Mouse (Mus musculus) intestine, postnatal 0 days (tissue): ENCODE results near the gene Slc22a20. TPM values are rescaled to one million over a fixed set of nuclear protein-coding genes. Genes with fewer than 3 reads are reported as not detected.

ENCODE experiments used
- ATAC-seq: fragments of 200-750 bp; cut with Nextera tagmentation; 2 replicates; pipeline ENCODE4 v1.8.0; 2017; ENCODE audit warnings: mild to moderate bottlenecking, moderate TSS enrichment, moderate library complexity
- H3K27ac ChIP-seq: fragments of 300-500 bp; sonication (generic); 2 replicates; pipeline ENCODE4 v1.5.1; 2014; ENCODE audit warnings: mild to moderate bottlenecking, low read depth, low read length, moderate library complexity
- H3K27me3 ChIP-seq: fragments of 300-500 bp; sonication (generic); replicated peaks from 2 replicates; pipeline ENCODE4 v1.6.1; 2014; ENCODE audit warnings: low read length, mixed read lengths; ENCODE audit not compliant: control insufficient read depth, insufficient read depth
- H3K36me3 ChIP-seq: fragments of 300-500 bp; sonication (generic); 2 replicates; pipeline ENCODE4 v1.6.1; 2014; ENCODE audit warnings: mild to moderate bottlenecking, moderate library complexity; ENCODE audit not compliant: control insufficient read depth, insufficient read depth
- H3K4me1 ChIP-seq: fragments of 300-500 bp; sonication (generic); replicated peaks from 2 replicates; pipeline ENCODE4 v1.6.1; 2014; ENCODE audit warnings: antibody characterized with exemption, low read length, mixed read lengths; ENCODE audit not compliant: control insufficient read depth, insufficient read depth
- H3K4me2 ChIP-seq: fragments of 300-500 bp; sonication (generic); replicated peaks from 2 replicates; pipeline ENCODE4 v1.6.1; 2014; ENCODE audit warnings: low read depth, mild to moderate bottlenecking, moderate library complexity
- H3K4me3 ChIP-seq: fragments of 300-500 bp; sonication (generic); 2 replicates; pipeline ENCODE4 v1.5.1; 2014; ENCODE audit warnings: low read depth, low read length
- H3K9ac ChIP-seq: fragments of 300-500 bp; sonication (generic); 2 replicates; pipeline ENCODE4 v1.6.1; 2014; ENCODE audit warnings: mild to moderate bottlenecking, low read depth, low read length
- H3K9me3 ChIP-seq: fragments of 300-500 bp; sonication (generic); 2 replicates; pipeline ENCODE4 v1.6.1; 2016; ENCODE audit warnings: mixed run types; ENCODE audit not compliant: control insufficient read depth
- CTCF ChIP-seq: sonication (generic); IDR thresholded peaks from 2 replicates; pipeline ENCODE4 v1.5.1; 2016; ENCODE audit warnings: low read depth, mild to moderate bottlenecking, control low read depth, antibody characterized with exemption, moderate library complexity
- WGBS: fragments of 180-500 bp; shearing (Covaris S2); extraction: QIAGEN DNeasy Blood & Tissue Kit; methylation state at CpG from one replicate; pipeline ENCODE4 v1.1.7; 2014; 5-methylcytosine and 5-hydroxymethylcytosine counted together
- polyA plus RNA-seq: library from polyadenylated mRNA; unstranded; fragments of >200 nt; fragmentation: Nextera tagmentation; extraction: Ambion mirVana; gene quantifications from 2 replicates; pipeline ENCODE4 v1.2.1, GENCODE M21; 2015

Gene Slc22a20
- polyA plus RNA-seq, 1 experiment from 2014 or later, result not detected

GRCm38 (mm10) chr19:5923990-5924712 lies 61.8 kb downstream of the Slc22a20 start:
- 0% methylated on average over 38 of the region's 38 CpGs for WGBS
- H3K4me3 ChIP-seq, result peak overlapping the region; percentile 67
- H3K4me2 ChIP-seq, result peak overlapping the region; percentile 92
- H3K27ac ChIP-seq, result peak overlapping the region; percentile 82
- H3K27me3 ChIP-seq, result no peaks in the 10 kb centered on the region
- H3K4me1 ChIP-seq, result no peaks in the 10 kb centered on the region; the same call in 1 of the 2 replicates
- peak; percentile 57 for ATAC-seq
- peak; percentile 89 for TF ChIP-seq CTCF
- H3K9me3 ChIP-seq, result no peaks in the 10 kb centered on the region
- H3K9ac ChIP-seq, result peak overlapping the region; percentile 55
- H3K36me3 ChIP-seq, result peaks cover 11% of the 10 kb centered on the region; the same call in 1 of the 2 replicates

- Histone ChIP-seq H3K36me3 (peaks cover 22% of the 10 kb centered on the region), H3K4me2 (no peak overlapping the region), H3K4me1 (no peaks in the 10 kb centered on the region; the same call in 1 of the 2 replicates), H3K9ac (no peak overlapping the region), H3K27me3 (no peaks in the 10 kb centered on the region), H3K9me3 (no peaks in the 10 kb centered on the region), H3K4me3 (no peak overlapping the region), H3K27ac (no peak overlapping the region)
- TF ChIP-seq CTCF, result no peak
- 91% methylated on average over 3 of the region's 3 CpGs for WGBS
- no peak for ATAC-seq
These were observed 63.0 kb downstream of the Slc22a20 start for GRCm38 (mm10) chr19:5922963-5923362.

- Histone ChIP-seq H3K4me1 (no peaks in the 10 kb centered on the region; the same call in 1 of the 2 replicates), H3K36me3 (peaks cover 29% of the 10 kb centered on the region), H3K4me3 (no peak overlapping the region), H3K4me2 (peak overlapping the region; percentile 40), H3K27ac (no peak overlapping the region; the same call in 1 of the 2 replicates), H3K9ac (no peak overlapping the region), H3K27me3 (no peaks in the 10 kb centered on the region), H3K9me3 (no peaks in the 10 kb centered on the region)
- TF ChIP-seq CTCF, result no peak
- 65% methylated on average over 15 of the region's 15 CpGs for WGBS
- ATAC-seq, result no peak
These were observed 63.6 kb downstream of the Slc22a20 start for GRCm38 (mm10) chr19:5922119-5922942.

- H3K9ac ChIP-seq, result no peak overlapping the region
- H3K27ac ChIP-seq, result no peak overlapping the region; the same call in 1 of the 2 replicates
- H3K36me3 ChIP-seq, result peaks cover 35% of the 10 kb centered on the region
- 24% methylated on average over 9 of the region's 9 CpGs for WGBS
- H3K4me2 ChIP-seq, result peak overlapping the region; percentile 40
- no peaks in the 10 kb centered on the region for H3K27me3 ChIP-seq
- no peak overlapping the region for H3K4me3 ChIP-seq
- no peaks in the 10 kb centered on the region for H3K9me3 ChIP-seq
- no peaks in the 10 kb centered on the region; the same call in 1 of the 2 replicates for H3K4me1 ChIP-seq
- ATAC-seq, result no peak
- TF ChIP-seq CTCF, result no peak
These were observed 64.2 kb downstream of the Slc22a20 start for GRCm38 (mm10) chr19:5921715-5922114.

Other genes with a start within 250 kb of the Slc22a20 start
- gene Ltbp3, start 245.2 kb downstream of the Slc22a20 start, polyA plus RNA-seq, result 11.9 and 15.6 TPM in 2 replicates
- gene Scyl1, start 214.7 kb downstream of the Slc22a20 start, polyA plus RNA-seq, result 43.8 and 48.8 TPM in 2 replicates
- 21.7 and 24.0 TPM in 2 replicates for gene Frmd8, start 110.9 kb downstream of the Slc22a20 start, polyA plus RNA-seq
- 3.8 and 4.0 TPM in 2 replicates for gene Slc25a45, start 108.3 kb downstream of the Slc22a20 start, polyA plus RNA-seq
- gene Tigd3, start 92.0 kb downstream of the Slc22a20 start, polyA plus RNA-seq, result 1.0 and 1.2 TPM in 2 replicates
- 49.9 and 51.9 TPM in 2 replicates for gene Dpf2, start 73.1 kb downstream of the Slc22a20 start, polyA plus RNA-seq
- gene Cdc42ep2, start 61.3 kb downstream of the Slc22a20 start, polyA plus RNA-seq, result 6.5 and 6.6 TPM in 2 replicates
- gene Pola2, start 21.9 kb downstream of the Slc22a20 start, polyA plus RNA-seq, result 23.5 and 23.9 TPM in 2 replicates
- 17.0 and 17.8 TPM in 2 replicates for gene Capn1, start 29.8 kb upstream of the Slc22a20 start, polyA plus RNA-seq
- 17.7 and 21.3 TPM in 2 replicates for gene Syvn1, start 60.4 kb upstream of the Slc22a20 start, polyA plus RNA-seq
- gene Mrpl49, start 71.6 kb upstream of the Slc22a20 start, polyA plus RNA-seq, result 35.0 and 36.3 TPM in 2 replicates
- 964 and 990 TPM in 2 replicates for gene Fau, start 71.7 kb upstream of the Slc22a20 start, polyA plus RNA-seq
- 30.8 and 33.3 TPM in 2 replicates for gene Znhit2, start 75.0 kb upstream of the Slc22a20 start, polyA plus RNA-seq
- gene Tm7sf2, start 82.2 kb upstream of the Slc22a20 start, polyA plus RNA-seq, result 13.4 and 17.5 TPM in 2 replicates
- 35.9 and 42.4 TPM in 2 replicates for gene Vps51, start 91.1 kb upstream of the Slc22a20 start, polyA plus RNA-seq
- gene Tmem262, start 93.9 kb upstream of the Slc22a20 start, polyA plus RNA-seq, result not detected in 2 replicates
- gene Gm28374, start 96.1 kb upstream of the Slc22a20 start, polyA plus RNA-seq, result 0.43 and 0.47 TPM in 2 replicates
- gene Zfpl1, start 98.8 kb upstream of the Slc22a20 start, polyA plus RNA-seq, result 54.9 and 56.2 TPM in 2 replicates
- gene Cdca5, start 98.8 kb upstream of the Slc22a20 start, polyA plus RNA-seq, result 8.7 and 8.9 TPM in 2 replicates
- gene AC131692.1, start 108.3 kb upstream of the Slc22a20 start, polyA plus RNA-seq, result not detected in 2 replicates
- gene Naaladl1, start 119.6 kb upstream of the Slc22a20 start, polyA plus RNA-seq, result 273 and 333 TPM in 2 replicates
- gene Sac3d1, start 132.5 kb upstream of the Slc22a20 start, polyA plus RNA-seq, result 17.0 and 19.1 TPM in 2 replicates
- 23.0 and 23.3 TPM in 2 replicates for gene Snx15, start 142.2 kb upstream of the Slc22a20 start, polyA plus RNA-seq
- 0.61 and 1.3 TPM in 2 replicates for gene Batf2, start 154.8 kb upstream of the Slc22a20 start, polyA plus RNA-seq
- gene Arl2, start 155.4 kb upstream of the Slc22a20 start, polyA plus RNA-seq, result 70.6 and 71.5 TPM in 2 replicates
- 0.20 TPM in 1 of 2 replicates, not detected in the other for gene Majin, start 198.2 kb upstream of the Slc22a20 start, polyA plus RNA-seq
- gene Gpha2, start 240.2 kb upstream of the Slc22a20 start, polyA plus RNA-seq, result 0.26 and 0.34 TPM in 2 replicates
- 15.2 and 17.1 TPM in 2 replicates for gene Ppp2r5b, start 249.7 kb upstream of the Slc22a20 start, polyA plus RNA-seq